Mouse (Mus musculus) midbrain, embryonic 16.5 days (tissue): ENCODE measurements around the gene Gm11563. TPM values are rescaled to one million over a fixed set of nuclear protein-coding genes. Genes with fewer than 3 reads are reported as not detected.
"Not testable (repeated sequence)": the region's sequence is repeated elsewhere in the genome, so short reads cannot be mapped to it uniquely, and the experiment has no call there.

Experiments
- ATAC-seq: fragments of 200-750 bp; cut with Nextera tagmentation; 2 replicates; pipeline ENCODE4 v1.8.0; 2017; ENCODE audit warnings: moderate TSS enrichment
- H3K27ac ChIP-seq: fragments of 300-500 bp; sonication (generic); 2 replicates; pipeline ENCODE4 v1.5.1; 2014; ENCODE audit warnings: mild to moderate bottlenecking, low read length, mixed read lengths
- H3K27me3 ChIP-seq: fragments of 300-500 bp; sonication (generic); 2 replicates; pipeline ENCODE4 v1.6.1; 2014; ENCODE audit warnings: low read depth, low read length, mixed read lengths; ENCODE audit not compliant: control insufficient read depth, insufficient read depth
- H3K36me3 ChIP-seq: fragments of 300-500 bp; sonication (generic); 2 replicates; pipeline ENCODE4 v1.6.1; 2014; ENCODE audit warnings: mild to moderate bottlenecking, low read length, moderate library complexity, mixed read lengths; ENCODE audit not compliant: control insufficient read depth, insufficient read depth
- H3K4me1 ChIP-seq: fragments of 300-500 bp; sonication (generic); 2 replicates; pipeline ENCODE4 v1.6.1; 2014; ENCODE audit warnings: mild to moderate bottlenecking, low read length, mixed read lengths; ENCODE audit not compliant: control insufficient read depth, insufficient read depth
- H3K4me2 ChIP-seq: fragments of 300-500 bp; sonication (generic); 2 replicates; pipeline ENCODE4 v1.6.1; 2014; ENCODE audit warnings: mild to moderate bottlenecking, low read length, mixed read lengths
- H3K4me3 ChIP-seq: fragments of 300-500 bp; sonication (generic); 2 replicates; pipeline ENCODE4 v1.5.1; 2014; ENCODE audit warnings: low read depth, mild to moderate bottlenecking, low read length, moderate library complexity, mixed read lengths
- H3K9ac ChIP-seq: fragments of 300-500 bp; sonication (generic); 2 replicates; pipeline ENCODE4 v1.6.1; 2014; ENCODE audit warnings: low read depth, low read length, mixed read lengths
- H3K9me3 ChIP-seq: fragments of 300-500 bp; sonication (generic); replicated peaks from 2 replicates; pipeline ENCODE4 v1.6.1; 2014; ENCODE audit warnings: mild to moderate bottlenecking, low read length, mixed read lengths; ENCODE audit not compliant: control insufficient read depth, poor library complexity, severe bottlenecking
- WGBS: fragments of 180-500 bp; shearing (Covaris S2); extraction: QIAGEN DNeasy Blood & Tissue Kit; methylation state at CpG from one replicate; pipeline ENCODE4 v1.1.7; 2014; 5-methylcytosine and 5-hydroxymethylcytosine counted together
- polyA plus RNA-seq: library from polyadenylated mRNA; unstranded; fragments of >200 nt; fragmentation: Nextera tagmentation; extraction: Ambion mirVana; gene quantifications from 2 replicates; pipeline ENCODE4 v1.2.1, GENCODE M21; 2015

Gene Gm11563
- polyA plus RNA-seq, 1 experiment from 2014 or later: not detected

- no peak for ATAC-seq
- H3K36me3 ChIP-seq: no peaks in the 10 kb centered on the region
- no peaks in the 10 kb centered on the region for H3K4me1 ChIP-seq
- H3K9me3 ChIP-seq: no peaks in the 10 kb centered on the region
- H3K9ac ChIP-seq: no peak within 1 kb of the TSS
- WGBS: 94% methylated on average over 2 of the region's 2 CpGs
- no peak within 1 kb of the TSS for H3K4me3 ChIP-seq
- no peak within 1 kb of the TSS for H3K27ac ChIP-seq
- H3K27me3 ChIP-seq: no peaks in the 10 kb centered on the region
- no peak within 1 kb of the TSS for H3K4me2 ChIP-seq
Observed at GRCm38 (mm10) chr11:99620335-99620734, 38.4 kb downstream of the Gm11563 start, which contains the start of gene Gm11562. Gene Gm11562 (minus strand): TSS chr11:99620435.

- no peak within 1 kb of the TSS for H3K9ac ChIP-seq
- H3K4me1 ChIP-seq: no peaks in the 10 kb centered on the region
- no peak within 1 kb of the TSS for H3K27ac ChIP-seq
- H3K4me2 ChIP-seq: no peak within 1 kb of the TSS
- no peaks in the 10 kb centered on the region for H3K9me3 ChIP-seq
- WGBS: 73% methylated on average over 3 of the region's 3 CpGs
- H3K36me3 ChIP-seq: no peaks in the 10 kb centered on the region
- no peak within 1 kb of the TSS for H3K4me3 ChIP-seq
- no peak for ATAC-seq
- H3K27me3 ChIP-seq: no peaks in the 10 kb centered on the region
Observed at GRCm38 (mm10) chr11:99614796-99615363, 43.9 kb downstream of the Gm11563 start, which contains the start of gene Krtap2-4. Gene Krtap2-4 (minus strand): TSS chr11:99614846.

GRCm38 (mm10) chr11:99610089-99610488 lies 48.7 kb downstream of the Gm11563 start, which contains the start of gene Gm11937:
Gene Gm11937 (minus strand): TSS chr11:99610189.
- not testable (repeated sequence) for H3K9me3 ChIP-seq, H3K4me2 ChIP-seq, H3K4me3 ChIP-seq, H3K9ac ChIP-seq, H3K4me1 ChIP-seq, H3K27ac ChIP-seq, H3K27me3 ChIP-seq, ATAC-seq, H3K36me3 ChIP-seq
- WGBS: 77% methylated on average over 1 of the region's 2 CpGs

GRCm38 (mm10) chr11:99609126-99609525 lies 49.6 kb downstream of the Gm11563 start:
- Histone ChIP-seq H3K27ac (no peak overlapping the region), H3K4me2 (no peak overlapping the region), H3K9me3 (no peaks in the 10 kb centered on the region), H3K9ac (no peak overlapping the region), H3K4me1 (no peaks in the 10 kb centered on the region), H3K27me3 (no peaks in the 10 kb centered on the region), H3K4me3 (no peak overlapping the region), H3K36me3 (no peaks in the 10 kb centered on the region)
- ATAC-seq: no peak
- WGBS: 75% methylated on average over 1 of the region's 1 CpGs

Other genes with a start within 250 kb of the Gm11563 start
- gene Krt12, start 236.7 kb downstream of the Gm11563 start, polyA plus RNA-seq: 0.14 TPM in 1 of 2 replicates, not detected in the other
- 0.21 and 0.34 TPM in 2 replicates for gene Krt20, start 220.8 kb downstream of the Gm11563 start, polyA plus RNA-seq
- gene Krt23, start 165.8 kb downstream of the Gm11563 start, polyA plus RNA-seq: 0.11 TPM in 1 of 2 replicates, not detected in the other
- gene Krt39, start 137.6 kb downstream of the Gm11563 start, polyA plus RNA-seq: not detected in 2 replicates
- gene Krt40, start 115.8 kb downstream of the Gm11563 start, polyA plus RNA-seq: not detected in 2 replicates
- gene Krtap3-3, start 108.1 kb downstream of the Gm11563 start, polyA plus RNA-seq: not detected in 2 replicates
- not detected in 2 replicates for gene Krtap3-2, start 102.1 kb downstream of the Gm11563 start, polyA plus RNA-seq
- gene Gm11939, start 99.5 kb downstream of the Gm11563 start, polyA plus RNA-seq: not detected in 2 replicates
- gene Krtap3-1, start 92.3 kb downstream of the Gm11563 start, polyA plus RNA-seq: not detected in 2 replicates
- gene Krtap1-5, start 77.9 kb downstream of the Gm11563 start, polyA plus RNA-seq: not detected in 2 replicates
- not detected in 2 replicates for gene Krtap1-4, start 75.3 kb downstream of the Gm11563 start, polyA plus RNA-seq
- gene Krtap1-3, start 67.6 kb downstream of the Gm11563 start, polyA plus RNA-seq: not detected in 2 replicates
- gene Krtap9-3, start 60.9 kb downstream of the Gm11563 start, polyA plus RNA-seq: not detected in 2 replicates
- not detected in 2 replicates for gene Gm11938, start 55.7 kb downstream of the Gm11563 start, polyA plus RNA-seq
- not detected in 2 replicates for gene Gm11937, start 48.8 kb downstream of the Gm11563 start, polyA plus RNA-seq
- gene Krtap2-4, start 44.1 kb downstream of the Gm11563 start, polyA plus RNA-seq: not detected in 2 replicates
- gene Gm11562, start 38.5 kb downstream of the Gm11563 start, polyA plus RNA-seq: not detected in 2 replicates
- not detected in 2 replicates for gene Krtap4-1, start 30.7 kb downstream of the Gm11563 start, polyA plus RNA-seq
- gene Krtap4-2, start 23.9 kb downstream of the Gm11563 start, polyA plus RNA-seq: 0.25 TPM in 1 of 2 replicates, not detected in the other
- gene Krtap4-7, start 14.9 kb downstream of the Gm11563 start, polyA plus RNA-seq: not detected in 2 replicates
- not detected in 2 replicates for gene Gm11555, start 8.7 kb downstream of the Gm11563 start, polyA plus RNA-seq
- not detected in 2 replicates for gene Krtap4-6, start 7.0 kb upstream of the Gm11563 start, polyA plus RNA-seq
- not detected in 2 replicates for gene Gm14190, start 31.8 kb upstream of the Gm11563 start, polyA plus RNA-seq
- not detected in 2 replicates for gene Gm14180, start 75.3 kb upstream of the Gm11563 start, polyA plus RNA-seq
- gene Gm11595, start 114.0 kb upstream of the Gm11563 start, polyA plus RNA-seq: not detected in 2 replicates
- gene Krtap4-8, start 121.7 kb upstream of the Gm11563 start, polyA plus RNA-seq: not detected in 2 replicates
- gene Krtap4-9, start 126.2 kb upstream of the Gm11563 start, polyA plus RNA-seq: not detected in 2 replicates
- gene Gm11596, start 134.5 kb upstream of the Gm11563 start, polyA plus RNA-seq: not detected in 2 replicates
- gene Gm11569, start 140.0 kb upstream of the Gm11563 start, polyA plus RNA-seq: not detected in 2 replicates
- not detected in 2 replicates for gene Gm11554, start 145.5 kb upstream of the Gm11563 start, polyA plus RNA-seq
- not detected in 2 replicates for gene Krtap4-13, start 150.9 kb upstream of the Gm11563 start, polyA plus RNA-seq
- not detected in 2 replicates for gene Gm11564, start 156.7 kb upstream of the Gm11563 start, polyA plus RNA-seq
- not detected in 2 replicates for gene 2300003K06Rik, start 179.1 kb upstream of the Gm11563 start, polyA plus RNA-seq
- gene Krtap4-16, start 192.6 kb upstream of the Gm11563 start, polyA plus RNA-seq: not detected in 2 replicates
- not detected in 2 replicates for gene Gm11568, start 199.0 kb upstream of the Gm11563 start, polyA plus RNA-seq
- gene Gm11559, start 205.5 kb upstream of the Gm11563 start, polyA plus RNA-seq: not detected in 2 replicates
- not detected in 2 replicates for gene Krtap9-1, start 214.4 kb upstream of the Gm11563 start, polyA plus RNA-seq
- not detected in 2 replicates for gene Gm11567, start 220.2 kb upstream of the Gm11563 start, polyA plus RNA-seq
- not detected in 2 replicates for gene Krtap31-1, start 249.0 kb upstream of the Gm11563 start, polyA plus RNA-seq